Mouse (Mus musculus): ENCODE measurements around the gene Cphx3.
"Not testable (repeated sequence)": the region's sequence is repeated elsewhere in the genome, so short reads cannot be mapped to it uniquely, and the experiment has no call there.

Gene Cphx3

GRCm38 (mm10) chr14:26173955-26174354 is 91.9 kb downstream of the Cphx3 start:
- not testable (repeated sequence) for DNase-seq (ENCODE audit: low spot score)

GRCm38 (mm10) chr14:26175028-26175427 is 92.9 kb downstream of the Cphx3 start:
- DNase-seq (ENCODE audit: low spot score), result not testable (repeated sequence)

- not testable (repeated sequence) for DNase-seq (ENCODE audit: low spot score)
Observed at GRCm38 (mm10) chr14:26181660-26182059, 99.6 kb downstream of the Cphx3 start.

GRCm38 (mm10) chr14:26182380-26182779 is 100.3 kb downstream of the Cphx3 start, which contains the start of gene Plac9b:
Gene Plac9b (minus strand): TSS chr14:26182480.
- DNase-seq (ENCODE audit: low spot score), result not testable (repeated sequence)

GRCm38 (mm10) chr14:26186638-26187037 is 104.5 kb downstream of the Cphx3 start:
- not testable (repeated sequence) for DNase-seq (ENCODE audit: low spot score)

GRCm38 (mm10) chr14:26188361-26188760 is 106.3 kb downstream of the Cphx3 start:
- not testable (repeated sequence) for DNase-seq (ENCODE audit: low spot score)

GRCm38 (mm10) chr14:26197851-26198250 is 115.8 kb downstream of the Cphx3 start:
- DNase-seq (ENCODE audit: low spot score), result not testable (repeated sequence)

- DNase-seq (ENCODE audit: low spot score), result not testable (repeated sequence)
Observed at GRCm38 (mm10) chr14:26206197-26206925, 124.3 kb downstream of the Cphx3 start.

- not testable (repeated sequence) for DNase-seq (ENCODE audit: low spot score)
Observed at GRCm38 (mm10) chr14:26206926-26207247, 124.8 kb downstream of the Cphx3 start, which contains the start of gene Tmem254b. Gene Tmem254b (minus strand): TSS chr14:26207041.

GRCm38 (mm10) chr14:26216233-26217000 is 134.3 kb downstream of the Cphx3 start:
- not testable (repeated sequence) for DNase-seq (ENCODE audit: low spot score)

- not testable (repeated sequence) for DNase-seq (ENCODE audit: low spot score)
Observed at GRCm38 (mm10) chr14:26237183-26237582, 155.1 kb downstream of the Cphx3 start.

- not testable (repeated sequence) for DNase-seq (ENCODE audit: low spot score)
Observed at GRCm38 (mm10) chr14:26257756-26258617, 175.9 kb downstream of the Cphx3 start, which contains the start of gene Duxbl3. Gene Duxbl3 (plus strand): TSS chr14:26257962.

GRCm38 (mm10) chr14:26258729-26259128 is 176.6 kb downstream of the Cphx3 start:
- DNase-seq (ENCODE audit: low spot score), result not testable (repeated sequence)

All from adipocyte (in vitro differentiated cells).